Mouse (Mus musculus) adrenal gland, postnatal 4 days (tissue): ENCODE results near the gene Thada. TPM values are rescaled to one million over a fixed set of nuclear protein-coding genes. Genes with fewer than 3 reads are reported as not detected.

Source experiments
- DNase-seq, 2 experiments: peaks; one replicate each; pipeline ENCODE4 v3.0.0; 2021 to 2022; ENCODE audit warnings: low spot score in 2 of 2, mixed read lengths in 2 of 2
- total RNA-seq, 2 experiments: library from RNA; stranded (reverse); gene quantifications; 2 replicates each; pipeline ENCODE4 v1.2.3; 2021

Gene Thada
- total RNA-seq, 2 experiments from 2014 or later, result 18.2 to 20.7 TPM

- DNase-seq, result no peak
Measured at GRCm38 (mm10) chr17:84376882-84377281, 89.1 kb downstream of the Thada start.

GRCm38 (mm10) chr17:84372411-84373045, 93.5 kb downstream of the Thada start:
- no peak for DNase-seq

- DNase-seq, result no peak
Measured at GRCm38 (mm10) chr17:84370385-84370784, 95.6 kb downstream of the Thada start.

GRCm38 (mm10) chr17:84369769-84370168, 96.2 kb downstream of the Thada start:
- no peak for DNase-seq

- DNase-seq, result no peak
Measured at GRCm38 (mm10) chr17:84368213-84369014, 97.6 kb downstream of the Thada start.

GRCm38 (mm10) chr17:84367663-84368062, 98.3 kb downstream of the Thada start:
- no peak for DNase-seq

- no peak for DNase-seq
Measured at GRCm38 (mm10) chr17:84365791-84366301, 100.2 kb downstream of the Thada start.

GRCm38 (mm10) chr17:84365006-84365716, 100.8 kb downstream of the Thada start:
- DNase-seq, result no peak

- DNase-seq, result no peak
Measured at GRCm38 (mm10) chr17:84363444-84363843, 102.6 kb downstream of the Thada start.

- DNase-seq, result no peak
Measured at GRCm38 (mm10) chr17:84362581-84363286, 103.3 kb downstream of the Thada start.

GRCm38 (mm10) chr17:84361006-84361405, 105.0 kb downstream of the Thada start:
- DNase-seq, result no peak

- DNase-seq, result no peak
Measured at GRCm38 (mm10) chr17:84359810-84360209, 106.2 kb downstream of the Thada start.

GRCm38 (mm10) chr17:84358951-84359644, 106.9 kb downstream of the Thada start:
- DNase-seq, result no peak

GRCm38 (mm10) chr17:84357776-84358175, 108.2 kb downstream of the Thada start:
- DNase-seq, result no peak

- DNase-seq, result no peak
Measured at GRCm38 (mm10) chr17:84356056-84356887, 109.7 kb downstream of the Thada start.

- DNase-seq, result no peak
Measured at GRCm38 (mm10) chr17:84355006-84355405, 111.0 kb downstream of the Thada start.

GRCm38 (mm10) chr17:84353902-84354311, 112.1 kb downstream of the Thada start:
- DNase-seq, result no peak

GRCm38 (mm10) chr17:84353224-84353901, 112.6 kb downstream of the Thada start:
- no peak for DNase-seq

GRCm38 (mm10) chr17:84352790-84353154, 113.2 kb downstream of the Thada start:
- no peak for DNase-seq
